Mouse (Mus musculus): ENCODE results near the gene Rbfox1. TPM values are rescaled to one million over a fixed set of nuclear protein-coding genes. Genes with fewer than 3 reads are reported as not detected.
A peak's percentile ranks its signal among the peaks of the same experiment; 100 is the strongest.

Rbfox1 gene
- polyA plus RNA-seq, 1 experiment = not detected

- Histone ChIP-seq H3K36me3 (ENCODE audit: control insufficient read depth, insufficient read depth, low read length, poor library complexity, severe bottlenecking) (no peaks in the 10 kb centered on the region), H3K4me1 (ENCODE audit: control insufficient read depth, insufficient read depth, low read length) (no peaks in the 10 kb centered on the region), H3K4me3 (ENCODE audit: low read depth, low read length) (no peak overlapping the region), H3K27ac (ENCODE audit: insufficient read depth, low read length) (no peak overlapping the region), H3K9me3 (replicated peaks; ENCODE audit: control insufficient read depth, insufficient read depth, low read length, poor library complexity, severe bottlenecking) (no peaks in the 10 kb centered on the region), H3K9ac (ENCODE audit: low read depth, poor library complexity, severe bottlenecking) (no peak overlapping the region), H3K27me3 (ENCODE audit: control insufficient read depth, insufficient read depth, low read length, poor library complexity, severe bottlenecking) (no peaks in the 10 kb centered on the region)
- TF ChIP-seq POLR2A (IDR thresholded peaks at IDR 0.05; ENCODE audit: insufficient read depth, low read length) = no peak
- no peak for TF ChIP-seq EP300 (IDR thresholded peaks at IDR 0.05; ENCODE audit: insufficient read depth, low read depth, low read length)
- no peak for TF ChIP-seq CTCF (IDR thresholded peaks at IDR 0.05; ENCODE audit: low read depth, low read length)
Observed at GRCm38 (mm10) chr16:7038639-7039260, 1153.6 kb downstream of the Rbfox1 start.

DNA sequence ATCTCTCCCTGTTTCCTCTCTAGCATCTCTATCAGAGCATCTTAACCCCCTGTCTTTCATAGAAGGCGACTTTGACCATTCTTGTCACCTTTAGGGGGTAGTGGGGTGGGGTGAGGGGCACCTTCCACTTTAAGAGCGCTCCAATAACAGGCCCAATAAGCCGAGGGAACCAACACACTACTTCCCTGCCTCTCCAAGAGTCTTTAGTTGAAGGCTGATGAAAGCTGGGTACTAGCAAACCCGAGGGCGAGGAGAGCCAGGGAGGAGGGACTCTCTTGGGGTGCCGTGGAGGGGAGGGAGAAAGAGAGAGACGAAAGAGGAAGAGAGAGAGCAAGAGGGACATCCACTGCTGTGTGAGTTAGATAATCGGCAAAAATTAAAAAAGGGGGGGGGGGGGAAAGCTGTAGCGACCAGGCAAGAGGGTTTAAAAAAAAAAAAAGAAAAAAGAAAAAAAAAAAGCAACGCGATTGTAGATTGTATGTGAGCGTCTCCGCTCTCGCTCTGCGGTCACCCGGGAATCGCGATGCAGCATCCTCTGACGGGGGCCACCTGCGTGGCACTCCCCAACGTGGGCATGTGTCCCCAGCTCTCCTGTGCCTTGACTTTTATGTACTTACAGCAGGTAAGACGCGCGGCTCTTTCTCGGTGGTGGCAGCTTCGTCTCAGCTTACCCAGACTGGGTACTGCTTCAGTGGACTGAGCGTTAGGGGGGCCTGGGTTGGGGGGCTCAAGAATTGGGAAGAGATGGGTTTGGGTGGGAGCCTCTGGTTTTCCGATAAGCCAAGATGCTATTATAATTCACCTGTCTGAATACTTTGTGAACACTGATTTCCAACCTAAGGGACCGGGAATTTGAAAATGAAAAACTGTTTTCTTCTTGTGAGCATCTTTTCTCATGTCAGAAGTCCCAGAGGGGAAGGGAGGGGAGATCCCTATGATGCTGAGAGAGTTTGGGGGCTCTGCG is 1154.5 kb downstream of the Rbfox1 start:
- no peaks in the 10 kb centered on the region for H3K4me1 ChIP-seq (ENCODE audit: control insufficient read depth, insufficient read depth, low read length)
- H3K9ac ChIP-seq (ENCODE audit: low read depth, poor library complexity, severe bottlenecking) = no peak overlapping the region
- H3K4me3 ChIP-seq (ENCODE audit: low read depth, low read length) = no peak overlapping the region; the same call in 1 of the 2 replicates
- H3K27ac ChIP-seq (ENCODE audit: insufficient read depth, low read length) = no peak overlapping the region
- TF ChIP-seq CTCF (IDR thresholded peaks at IDR 0.05; ENCODE audit: low read depth, low read length) = no peak
- no peaks in the 10 kb centered on the region; the same call in 1 of the 2 replicates for H3K27me3 ChIP-seq (ENCODE audit: control insufficient read depth, insufficient read depth, low read length, poor library complexity, severe bottlenecking)
- H3K9me3 ChIP-seq (replicated peaks; ENCODE audit: control insufficient read depth, insufficient read depth, low read length, poor library complexity, severe bottlenecking) = no peaks in the 10 kb centered on the region
- no peaks in the 10 kb centered on the region for H3K36me3 ChIP-seq (ENCODE audit: control insufficient read depth, insufficient read depth, low read length, poor library complexity, severe bottlenecking)

GRCm38 (mm10) chr16:7040691-7041090 is 1155.5 kb downstream of the Rbfox1 start:
- TF ChIP-seq EP300 (IDR thresholded peaks at IDR 0.05; ENCODE audit: insufficient read depth, low read depth, low read length) (no peak), CTCF (IDR thresholded peaks at IDR 0.05; ENCODE audit: low read depth, low read length) (no peak), POLR2A (IDR thresholded peaks at IDR 0.05; ENCODE audit: insufficient read depth, low read length) (no peak)
- Histone ChIP-seq H3K27me3 (ENCODE audit: control insufficient read depth, insufficient read depth, low read length, poor library complexity, severe bottlenecking) (no peaks in the 10 kb centered on the region; the same call in 1 of the 2 replicates), H3K9ac (ENCODE audit: low read depth, poor library complexity, severe bottlenecking) (no peak overlapping the region), H3K9me3 (replicated peaks; ENCODE audit: control insufficient read depth, insufficient read depth, low read length, poor library complexity, severe bottlenecking) (no peaks in the 10 kb centered on the region), H3K4me1 (ENCODE audit: control insufficient read depth, insufficient read depth, low read length) (no peaks in the 10 kb centered on the region), H3K27ac (ENCODE audit: insufficient read depth, low read length) (no peak overlapping the region), H3K36me3 (ENCODE audit: control insufficient read depth, insufficient read depth, low read length, poor library complexity, severe bottlenecking) (no peaks in the 10 kb centered on the region), H3K4me3 (ENCODE audit: low read depth, low read length) (no peak overlapping the region)

- Histone ChIP-seq H3K9ac (ENCODE audit: low read depth, poor library complexity, severe bottlenecking) (no peak overlapping the region), H3K36me3 (ENCODE audit: control insufficient read depth, insufficient read depth, low read length, poor library complexity, severe bottlenecking) (no peaks in the 10 kb centered on the region), H3K9me3 (replicated peaks; ENCODE audit: control insufficient read depth, insufficient read depth, low read length, poor library complexity, severe bottlenecking) (no peaks in the 10 kb centered on the region), H3K27ac (ENCODE audit: insufficient read depth, low read length) (no peak overlapping the region), H3K27me3 (ENCODE audit: control insufficient read depth, insufficient read depth, low read length, poor library complexity, severe bottlenecking) (no peaks in the 10 kb centered on the region; the same call in 1 of the 2 replicates), H3K4me3 (ENCODE audit: low read depth, low read length) (no peak overlapping the region), H3K4me1 (ENCODE audit: control insufficient read depth, insufficient read depth, low read length) (peaks cover 3% of the 10 kb centered on the region)
- TF ChIP-seq POLR2A (IDR thresholded peaks at IDR 0.05; ENCODE audit: insufficient read depth, low read length) (no peak), CTCF (IDR thresholded peaks at IDR 0.05; ENCODE audit: low read depth, low read length) (no peak), EP300 (IDR thresholded peaks at IDR 0.05; ENCODE audit: insufficient read depth, low read depth, low read length) (no peak)
Observed at GRCm38 (mm10) chr16:7047421-7047820, 1162.3 kb downstream of the Rbfox1 start.

- Histone ChIP-seq H3K9ac (ENCODE audit: low read depth, poor library complexity, severe bottlenecking) (no peak overlapping the region), H3K4me3 (ENCODE audit: low read depth, low read length) (no peak overlapping the region), H3K27me3 (ENCODE audit: control insufficient read depth, insufficient read depth, low read length, poor library complexity, severe bottlenecking) (no peaks in the 10 kb centered on the region), H3K4me1 (ENCODE audit: control insufficient read depth, insufficient read depth, low read length) (peaks cover 3% of the 10 kb centered on the region), H3K9me3 (replicated peaks; ENCODE audit: control insufficient read depth, insufficient read depth, low read length, poor library complexity, severe bottlenecking) (no peaks in the 10 kb centered on the region), H3K27ac (ENCODE audit: insufficient read depth, low read length) (no peak overlapping the region), H3K36me3 (ENCODE audit: control insufficient read depth, insufficient read depth, low read length, poor library complexity, severe bottlenecking) (no peaks in the 10 kb centered on the region)
- peak; percentile 10 for TF ChIP-seq CTCF (IDR thresholded peaks at IDR 0.05; ENCODE audit: low read depth, low read length)
- TF ChIP-seq POLR2A (IDR thresholded peaks at IDR 0.05; ENCODE audit: insufficient read depth, low read length) = no peak
- TF ChIP-seq EP300 (IDR thresholded peaks at IDR 0.05; ENCODE audit: insufficient read depth, low read depth, low read length) = no peak
Observed at GRCm38 (mm10) chr16:7049162-7049971, 1164.2 kb downstream of the Rbfox1 start.
